Mouse (Mus musculus): ENCODE measurements around the gene Bicdl2.

Gene Bicdl2

DNA sequence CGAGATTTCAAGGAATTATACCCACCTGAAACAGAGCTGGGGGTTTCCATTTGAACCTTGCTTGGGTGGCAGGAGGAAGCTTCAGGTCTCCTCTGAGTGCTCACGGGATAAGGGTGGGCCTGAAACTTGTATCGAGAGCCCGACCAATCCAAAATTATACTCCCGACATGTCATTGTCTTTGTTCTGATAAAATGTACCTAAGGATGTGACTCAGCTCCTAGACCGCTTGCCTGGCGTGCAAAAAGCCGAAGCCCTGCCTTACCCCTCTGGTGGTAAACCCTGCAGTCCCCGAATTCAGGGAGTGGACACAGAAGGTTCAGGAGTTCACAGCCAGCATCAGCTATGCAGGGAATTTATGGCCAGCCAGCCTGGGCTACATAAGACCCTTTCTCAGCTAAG is 20.0 kb downstream of the Bicdl2 start:
- H3K27me3 ChIP-seq (ENCODE audit: control insufficient read depth, insufficient read depth, low read length, poor library complexity, severe bottlenecking) = peaks cover 5% of the 10 kb centered on the region; the same call in 1 of the 2 replicates
- no peak for DNase-seq (ENCODE audit: low read depth, low spot score)
- H3K36me3 ChIP-seq (ENCODE audit: control insufficient read depth, insufficient read depth, low read length, poor library complexity, severe bottlenecking) = no peaks in the 10 kb centered on the region

DNA sequence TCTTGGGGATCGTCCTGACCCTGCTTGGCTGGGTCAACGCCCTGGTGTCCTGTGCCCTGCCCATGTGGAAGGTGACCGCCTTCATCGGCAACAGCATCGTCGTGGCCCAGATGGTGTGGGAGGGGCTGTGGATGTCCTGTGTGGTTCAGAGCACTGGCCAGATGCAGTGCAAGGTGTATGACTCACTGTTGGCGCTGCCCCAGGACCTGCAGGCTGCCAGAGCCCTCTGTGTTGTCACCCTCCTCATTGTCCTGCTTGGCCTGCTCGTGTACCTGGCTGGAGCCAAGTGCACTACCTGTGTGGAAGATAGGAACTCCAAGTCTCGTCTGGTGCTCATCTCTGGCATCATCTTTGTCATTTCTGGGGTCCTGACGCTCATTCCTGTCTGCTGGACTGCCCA is 20.8 kb downstream of the Bicdl2 start:
- Histone ChIP-seq H3K36me3 (ENCODE audit: control insufficient read depth, insufficient read depth, low read length, poor library complexity, severe bottlenecking) (no peaks in the 10 kb centered on the region), H3K27me3 (ENCODE audit: control insufficient read depth, insufficient read depth, low read length, poor library complexity, severe bottlenecking) (peaks cover 5% of the 10 kb centered on the region; the same call in 1 of the 2 replicates)
- DNase-seq (ENCODE audit: low read depth, low spot score) = no peak

DNA sequence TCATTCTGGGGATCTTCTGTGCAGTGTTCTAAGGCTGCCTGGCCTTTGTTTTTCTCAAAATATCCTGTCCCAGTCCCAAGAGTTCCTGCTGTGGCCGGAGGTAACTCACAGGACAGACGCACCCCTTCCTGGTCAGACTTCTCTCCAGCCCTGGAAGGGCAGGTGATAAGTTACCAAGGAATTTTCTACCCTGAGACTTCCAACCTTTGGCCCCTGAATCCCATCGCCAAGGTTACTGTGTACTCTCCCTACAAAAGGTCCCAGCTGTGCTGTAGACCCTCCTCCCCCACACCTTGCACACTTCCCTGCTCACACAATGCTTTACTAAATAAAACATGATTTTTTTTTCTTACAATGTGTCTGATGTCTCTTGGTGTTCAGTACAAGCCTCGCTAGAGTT is 21.8 kb downstream of the Bicdl2 start:
- peaks cover 5% of the 10 kb centered on the region; the same call in 1 of the 2 replicates for H3K27me3 ChIP-seq (ENCODE audit: control insufficient read depth, insufficient read depth, low read length, poor library complexity, severe bottlenecking)
- DNase-seq (ENCODE audit: low read depth, low spot score) = no peak
- no peaks in the 10 kb centered on the region for H3K36me3 ChIP-seq (ENCODE audit: control insufficient read depth, insufficient read depth, low read length, poor library complexity, severe bottlenecking)

DNA sequence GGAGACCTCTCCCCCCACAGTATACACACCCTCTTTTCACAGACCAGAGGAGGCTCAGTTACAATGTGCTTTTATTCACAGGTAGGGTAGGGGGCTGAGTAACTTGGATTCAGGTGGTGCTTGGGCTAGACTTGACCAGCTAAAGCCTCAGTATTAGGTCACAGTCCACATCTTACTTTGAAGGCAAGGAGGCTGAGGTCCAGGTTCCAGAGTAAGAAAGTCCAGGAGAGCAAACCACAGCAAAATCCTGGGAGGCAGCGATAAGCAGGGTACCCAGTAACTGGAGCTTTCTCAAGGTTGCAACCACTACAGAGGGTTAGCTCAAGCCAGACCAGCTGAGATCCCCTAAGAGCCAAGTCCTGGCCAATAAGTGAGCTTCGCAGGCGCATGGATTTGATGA is 22.2 kb downstream of the Bicdl2 start:
- peaks cover 5% of the 10 kb centered on the region; the same call in 1 of the 2 replicates for H3K27me3 ChIP-seq (ENCODE audit: control insufficient read depth, insufficient read depth, low read length, poor library complexity, severe bottlenecking)
- H3K36me3 ChIP-seq (ENCODE audit: control insufficient read depth, insufficient read depth, low read length, poor library complexity, severe bottlenecking) = no peaks in the 10 kb centered on the region
- no peak for DNase-seq (ENCODE audit: low read depth, low spot score)

DNA sequence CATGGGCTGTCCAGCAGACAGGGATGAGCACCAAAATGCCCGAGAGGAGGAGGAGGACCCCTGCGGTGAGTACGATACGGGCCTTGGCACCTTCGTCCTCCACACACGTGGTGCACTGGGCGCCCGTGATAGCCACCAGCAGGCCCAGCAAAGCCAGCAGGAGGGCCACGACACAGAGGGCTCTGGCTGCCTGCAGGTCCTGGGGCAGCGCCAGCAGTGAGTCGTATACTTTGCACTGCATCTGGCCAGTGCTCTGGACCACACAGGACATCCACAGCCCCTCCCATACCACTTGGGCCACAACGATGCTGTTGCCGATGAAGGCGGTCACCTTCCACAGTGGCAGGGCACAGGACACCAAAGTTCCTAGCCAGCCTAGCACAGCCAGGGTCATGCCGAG is 22.9 kb downstream of the Bicdl2 start:
- Histone ChIP-seq H3K36me3 (ENCODE audit: control insufficient read depth, insufficient read depth, low read length, poor library complexity, severe bottlenecking) (no peaks in the 10 kb centered on the region), H3K27me3 (ENCODE audit: control insufficient read depth, insufficient read depth, low read length, poor library complexity, severe bottlenecking) (peaks cover 5% of the 10 kb centered on the region; the same call in 1 of the 2 replicates)
- no peak for DNase-seq (ENCODE audit: low read depth, low spot score)

DNA sequence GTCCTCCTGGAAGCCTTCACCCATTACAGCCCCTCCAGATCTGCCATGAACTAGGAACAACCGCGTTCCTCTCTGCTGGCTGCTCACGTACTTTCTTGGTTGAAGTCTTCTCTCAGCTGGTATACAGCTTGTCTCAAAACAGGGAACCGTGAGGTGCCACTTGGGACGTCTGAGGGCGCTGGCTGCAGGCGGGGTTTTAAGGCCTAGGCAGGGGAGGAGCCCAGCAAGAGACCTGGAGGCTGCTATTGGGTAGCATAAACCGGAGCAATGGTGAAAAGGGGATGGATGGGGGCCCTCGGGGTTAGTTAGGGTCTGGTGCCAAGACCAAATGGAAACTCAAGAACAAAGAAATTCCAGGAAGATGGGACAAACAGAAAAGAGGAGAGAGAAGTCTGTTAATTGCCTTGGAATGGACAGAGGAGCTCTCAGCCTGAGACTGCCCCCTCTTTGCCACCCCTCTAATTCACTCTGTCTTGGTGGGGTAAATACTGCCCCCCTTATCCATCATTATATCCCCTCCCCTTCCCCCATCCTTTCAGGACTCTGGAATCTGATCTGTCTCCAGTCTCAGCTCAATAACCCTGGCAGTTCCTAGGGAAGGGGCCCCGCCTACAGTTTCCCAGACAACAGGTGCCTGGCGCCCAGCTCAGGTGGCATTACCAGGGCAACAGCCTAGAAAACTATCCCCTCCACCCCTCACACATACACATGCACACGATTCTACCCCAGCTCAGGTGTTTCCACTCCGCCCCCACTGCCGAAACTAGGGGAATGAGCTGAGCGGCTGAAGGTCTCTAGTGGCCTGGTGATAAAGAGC is 23.8 kb downstream of the Bicdl2 start, which contains the start of gene Cldn9:
TSS of gene Cldn9 (minus strand) at position 171 of the 817 bp plus-strand sequence.
- DNase-seq (ENCODE audit: low read depth, low spot score) = no peak
- Histone ChIP-seq H3K36me3 (ENCODE audit: control insufficient read depth, insufficient read depth, low read length, poor library complexity, severe bottlenecking) (no peaks in the 10 kb centered on the region), H3K27me3 (ENCODE audit: control insufficient read depth, insufficient read depth, low read length, poor library complexity, severe bottlenecking) (peaks cover 5% of the 10 kb centered on the region; the same call in 1 of the 2 replicates)

DNA sequence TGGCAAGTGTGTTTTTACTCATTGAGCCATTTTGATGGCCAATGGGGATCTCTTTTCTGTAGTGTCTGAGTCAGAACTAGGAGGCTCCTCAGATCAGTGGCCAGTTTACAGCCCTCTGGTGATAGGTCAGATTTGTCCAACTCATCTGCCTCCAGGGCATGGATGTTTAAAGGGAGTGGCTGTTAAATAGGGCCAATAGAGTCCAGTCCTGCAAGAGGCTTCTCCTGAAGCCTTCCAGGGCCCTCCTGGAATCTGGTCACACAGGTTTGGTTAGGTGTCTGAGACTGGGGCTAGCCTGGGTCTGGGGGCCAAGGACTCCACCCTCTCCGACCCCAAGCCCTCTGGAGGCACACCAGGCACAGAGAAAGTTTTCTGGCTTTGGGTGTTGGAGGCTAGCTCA is 34.2 kb downstream of the Bicdl2 start:
- DNase-seq (ENCODE audit: low read depth, low spot score) = no peak
- Histone ChIP-seq H3K36me3 (ENCODE audit: control insufficient read depth, insufficient read depth, low read length, poor library complexity, severe bottlenecking) (no peaks in the 10 kb centered on the region), H3K27me3 (ENCODE audit: control insufficient read depth, insufficient read depth, low read length, poor library complexity, severe bottlenecking) (no peaks in the 10 kb centered on the region; the same call in 1 of the 2 replicates)

DNA sequence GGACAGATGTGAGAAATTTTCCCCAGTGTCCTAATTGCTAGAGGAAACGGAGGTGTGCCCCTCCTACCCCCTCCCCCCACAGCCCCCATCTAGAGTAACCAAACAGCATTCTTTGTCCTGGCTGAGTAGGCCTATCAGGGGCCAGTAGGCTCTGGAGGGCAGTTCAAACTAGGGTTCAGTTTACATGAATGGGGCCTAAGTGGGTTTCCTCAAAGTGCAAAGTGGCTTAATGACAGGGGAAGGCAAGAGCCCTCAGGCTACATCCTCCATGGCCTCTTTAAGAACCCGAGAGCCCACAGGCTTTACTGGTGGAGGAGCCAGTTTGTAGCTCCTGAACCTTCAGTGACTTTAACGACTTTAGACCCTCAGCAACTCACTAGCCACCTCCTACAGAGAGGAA is 35.5 kb downstream of the Bicdl2 start:
- Histone ChIP-seq H3K36me3 (ENCODE audit: control insufficient read depth, insufficient read depth, low read length, poor library complexity, severe bottlenecking) (no peaks in the 10 kb centered on the region), H3K27me3 (ENCODE audit: control insufficient read depth, insufficient read depth, low read length, poor library complexity, severe bottlenecking) (no peaks in the 10 kb centered on the region; the same call in 1 of the 2 replicates)
- no peak for DNase-seq (ENCODE audit: low read depth, low spot score)

DNA sequence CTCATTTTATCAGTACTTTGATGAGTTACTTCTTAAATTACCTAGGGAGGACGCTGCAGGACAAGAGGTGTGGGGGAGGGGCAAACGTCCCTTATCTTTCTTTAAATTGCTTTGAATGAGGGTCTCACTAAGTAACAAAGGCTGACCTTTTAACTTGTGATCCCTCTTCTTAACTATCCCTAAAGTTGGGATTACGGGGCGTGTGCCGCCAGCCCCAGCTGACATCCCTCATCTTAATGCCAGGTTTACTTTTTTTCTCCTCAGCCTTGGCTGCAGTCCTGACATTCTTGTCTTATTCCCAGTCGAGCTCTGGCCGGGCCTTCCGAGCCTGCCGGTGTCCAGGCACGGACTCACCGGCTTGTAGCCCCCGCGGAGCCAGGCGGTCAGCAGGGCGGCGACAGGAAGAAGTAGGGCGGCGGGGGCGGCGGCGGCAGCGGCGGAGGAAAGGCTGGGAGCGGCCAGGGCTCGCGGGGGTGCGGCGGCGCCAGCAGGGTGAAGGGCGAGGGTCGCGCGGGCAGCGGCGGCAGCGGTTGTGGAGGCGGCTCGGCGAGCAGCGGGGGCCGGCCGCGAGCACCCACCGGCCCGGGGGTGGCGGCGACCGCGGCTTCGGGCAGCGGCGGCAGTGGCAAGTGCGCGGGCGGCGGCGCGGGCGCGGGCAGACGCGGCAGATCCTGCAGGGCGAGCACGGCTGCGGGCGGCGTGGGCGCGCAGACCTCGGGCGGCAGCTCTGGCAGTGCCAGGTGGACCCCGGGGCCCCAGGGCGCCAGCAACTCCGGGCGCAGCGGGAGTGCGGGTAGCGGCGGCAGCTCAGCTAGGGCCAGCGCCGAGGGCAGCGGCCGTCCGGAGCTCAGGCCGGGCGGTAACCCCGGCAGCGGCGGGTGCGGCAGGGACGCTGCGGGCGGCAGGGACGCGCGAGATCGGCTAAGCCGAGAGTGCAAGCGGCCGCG is 39.1 kb downstream of the Bicdl2 start:
- Histone ChIP-seq H3K27me3 (ENCODE audit: control insufficient read depth, insufficient read depth, low read length, poor library complexity, severe bottlenecking) (no peaks in the 10 kb centered on the region), H3K36me3 (ENCODE audit: control insufficient read depth, insufficient read depth, low read length, poor library complexity, severe bottlenecking) (no peaks in the 10 kb centered on the region)
- no peak for DNase-seq (ENCODE audit: low read depth, low spot score)

DNA sequence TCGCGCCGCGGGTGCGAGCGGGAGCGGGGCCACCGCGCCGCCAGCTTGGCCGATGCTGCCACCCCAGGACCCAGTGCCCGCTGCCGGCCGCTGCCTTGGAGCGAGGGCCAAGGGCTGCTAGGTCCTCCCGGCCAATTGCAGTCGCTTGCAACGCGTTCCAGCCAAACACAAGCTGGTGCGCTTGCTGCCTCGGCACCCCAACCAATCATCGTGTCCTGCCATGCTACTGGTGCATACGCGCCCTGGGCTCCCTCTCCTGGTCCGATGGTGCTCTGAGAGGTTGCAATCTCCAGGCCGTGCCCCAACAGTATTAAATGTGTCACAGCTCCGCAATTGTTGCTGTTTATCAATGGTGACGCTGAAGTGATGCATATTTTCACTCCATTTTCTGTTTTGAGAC is 39.8 kb downstream of the Bicdl2 start:
- H3K36me3 ChIP-seq (ENCODE audit: control insufficient read depth, insufficient read depth, low read length, poor library complexity, severe bottlenecking) = no peaks in the 10 kb centered on the region
- peak; percentile 83 for DNase-seq (ENCODE audit: low read depth, low spot score)

DNA sequence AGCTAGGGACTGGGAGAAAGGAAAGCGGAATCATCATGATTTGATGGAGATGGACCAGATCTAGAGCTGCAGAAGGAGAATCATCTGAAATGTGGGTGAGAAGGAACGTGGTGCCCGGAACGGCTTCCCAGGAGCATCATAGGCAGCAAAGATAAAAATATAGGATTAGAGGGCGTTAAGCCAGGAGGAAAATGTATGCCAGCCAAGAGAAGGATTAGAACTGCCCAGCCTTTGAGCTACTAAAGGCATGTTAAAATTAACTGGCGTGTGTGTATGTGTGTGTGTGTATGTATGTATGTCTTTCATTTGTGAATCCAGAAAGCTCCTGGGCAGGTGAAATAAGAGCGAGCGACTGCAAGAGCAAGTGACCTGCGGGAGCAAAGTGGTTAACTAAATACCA is 43.0 kb downstream of the Bicdl2 start:
- no peak for DNase-seq (ENCODE audit: low read depth, low spot score)
- H3K36me3 ChIP-seq (ENCODE audit: control insufficient read depth, insufficient read depth, low read length, poor library complexity, severe bottlenecking) = no peaks in the 10 kb centered on the region
- H3K27me3 ChIP-seq (ENCODE audit: control insufficient read depth, insufficient read depth, low read length, poor library complexity, severe bottlenecking) = no peaks in the 10 kb centered on the region

More for the DNA sequence above, 39.8 kb downstream of the Bicdl2 start:
- H3K27me3 ChIP-seq (ENCODE audit: control insufficient read depth, insufficient read depth, low read length, poor library complexity, severe bottlenecking) = no peaks in the 10 kb centered on the region

DNA sequence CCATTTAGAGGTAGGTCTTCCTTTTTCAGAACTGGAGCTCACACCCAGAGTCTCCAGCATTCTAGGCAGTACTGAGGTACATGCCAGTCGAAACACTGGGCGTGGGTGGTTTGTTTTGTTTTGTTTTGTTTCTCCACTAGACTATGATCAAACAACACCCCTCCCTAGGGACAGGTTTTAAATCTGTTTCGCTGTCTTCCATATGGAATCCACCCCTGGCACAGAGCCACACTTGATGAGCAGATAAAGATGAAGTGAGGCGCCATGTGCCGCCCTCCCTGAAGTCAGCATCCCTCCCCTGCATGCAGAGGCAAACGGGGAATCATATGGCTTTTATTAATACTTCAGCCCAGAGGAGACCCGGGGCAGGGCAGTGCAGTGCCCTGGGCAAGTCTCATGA is 44.4 kb downstream of the Bicdl2 start:
- H3K36me3 ChIP-seq (ENCODE audit: control insufficient read depth, insufficient read depth, low read length, poor library complexity, severe bottlenecking) = no peaks in the 10 kb centered on the region
- DNase-seq (ENCODE audit: low read depth, low spot score) = no peak
- H3K27me3 ChIP-seq (ENCODE audit: control insufficient read depth, insufficient read depth, low read length, poor library complexity, severe bottlenecking) = no peaks in the 10 kb centered on the region

DNA sequence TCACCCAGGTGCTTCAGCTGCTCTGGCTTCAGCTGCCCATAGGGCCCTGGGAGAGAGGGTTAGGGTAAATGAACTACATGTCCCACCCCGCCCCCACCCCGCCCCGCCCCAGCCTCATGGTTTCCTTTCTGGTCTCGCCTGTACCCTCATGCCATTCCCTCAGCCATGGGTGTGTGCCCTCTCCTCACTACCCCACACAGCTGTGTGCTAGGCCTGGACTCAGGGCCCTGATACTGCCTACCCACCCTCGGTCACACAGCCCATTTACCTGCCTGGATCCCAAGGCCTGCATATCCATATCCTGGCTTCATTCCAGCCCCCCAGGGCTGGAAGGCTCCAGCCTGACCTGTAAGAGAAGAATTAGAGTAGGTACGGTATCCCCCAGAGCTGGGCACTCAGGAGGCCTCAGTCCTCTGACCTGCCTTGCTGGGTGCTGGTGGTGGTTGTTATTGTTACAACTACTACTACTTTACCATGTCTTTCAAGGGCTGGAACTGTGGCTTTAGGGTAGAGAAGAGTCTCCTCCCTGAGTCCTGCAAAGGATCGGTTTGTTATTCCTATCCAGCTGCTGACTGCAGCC is 45.3 kb downstream of the Bicdl2 start:
- no peaks in the 10 kb centered on the region for H3K27me3 ChIP-seq (ENCODE audit: control insufficient read depth, insufficient read depth, low read length, poor library complexity, severe bottlenecking)
- no peaks in the 10 kb centered on the region for H3K36me3 ChIP-seq (ENCODE audit: control insufficient read depth, insufficient read depth, low read length, poor library complexity, severe bottlenecking)
- no peak for DNase-seq (ENCODE audit: low read depth, low spot score)

DNA sequence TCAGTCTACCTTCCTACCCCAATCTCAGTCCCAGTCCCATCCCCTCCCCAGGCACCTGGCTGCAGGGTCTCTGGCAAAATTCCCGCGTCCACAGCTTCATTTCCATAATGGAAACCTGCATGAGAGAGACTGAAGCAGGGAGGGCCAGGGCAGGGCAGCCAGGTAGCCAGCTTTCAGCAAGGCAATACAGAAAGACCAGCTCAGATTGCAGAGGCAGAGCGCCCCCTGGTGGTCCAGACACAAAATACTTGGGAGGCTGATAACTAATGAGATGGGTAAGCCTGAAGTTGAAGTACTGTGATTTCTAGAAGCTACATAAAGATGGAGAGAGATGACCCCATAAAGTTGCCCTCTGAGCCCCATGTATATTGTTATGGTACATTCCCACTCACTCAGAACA is 45.9 kb downstream of the Bicdl2 start:
- Histone ChIP-seq H3K36me3 (ENCODE audit: control insufficient read depth, insufficient read depth, low read length, poor library complexity, severe bottlenecking) (no peaks in the 10 kb centered on the region), H3K27me3 (ENCODE audit: control insufficient read depth, insufficient read depth, low read length, poor library complexity, severe bottlenecking) (no peaks in the 10 kb centered on the region)
- peak; percentile 85 for DNase-seq (ENCODE audit: low read depth, low spot score)

Data from splenic B cell, adult 2 months (primary cell).